Mouse (Mus musculus) subcutaneous adipose tissue, adult 2 months (tissue): ENCODE results near the gene Gpsm1. TPM values are rescaled to one million over a fixed set of nuclear protein-coding genes. Genes with fewer than 3 reads are reported as not detected.

Source experiments
- polyA plus RNA-seq: library from polyadenylated mRNA; depleted of rRNA; stranded (reverse); fragments of >200 nt; gene quantifications from 2 replicates; pipeline ENCODE4 v1.2.3, GENCODE M21; 2012; ENCODE audit warnings: low replicate concordance; rRNA removed

The Gpsm1 gene
- 16.2 and 35.7 TPM in 2 replicates for polyA plus RNA-seq

DNA sequence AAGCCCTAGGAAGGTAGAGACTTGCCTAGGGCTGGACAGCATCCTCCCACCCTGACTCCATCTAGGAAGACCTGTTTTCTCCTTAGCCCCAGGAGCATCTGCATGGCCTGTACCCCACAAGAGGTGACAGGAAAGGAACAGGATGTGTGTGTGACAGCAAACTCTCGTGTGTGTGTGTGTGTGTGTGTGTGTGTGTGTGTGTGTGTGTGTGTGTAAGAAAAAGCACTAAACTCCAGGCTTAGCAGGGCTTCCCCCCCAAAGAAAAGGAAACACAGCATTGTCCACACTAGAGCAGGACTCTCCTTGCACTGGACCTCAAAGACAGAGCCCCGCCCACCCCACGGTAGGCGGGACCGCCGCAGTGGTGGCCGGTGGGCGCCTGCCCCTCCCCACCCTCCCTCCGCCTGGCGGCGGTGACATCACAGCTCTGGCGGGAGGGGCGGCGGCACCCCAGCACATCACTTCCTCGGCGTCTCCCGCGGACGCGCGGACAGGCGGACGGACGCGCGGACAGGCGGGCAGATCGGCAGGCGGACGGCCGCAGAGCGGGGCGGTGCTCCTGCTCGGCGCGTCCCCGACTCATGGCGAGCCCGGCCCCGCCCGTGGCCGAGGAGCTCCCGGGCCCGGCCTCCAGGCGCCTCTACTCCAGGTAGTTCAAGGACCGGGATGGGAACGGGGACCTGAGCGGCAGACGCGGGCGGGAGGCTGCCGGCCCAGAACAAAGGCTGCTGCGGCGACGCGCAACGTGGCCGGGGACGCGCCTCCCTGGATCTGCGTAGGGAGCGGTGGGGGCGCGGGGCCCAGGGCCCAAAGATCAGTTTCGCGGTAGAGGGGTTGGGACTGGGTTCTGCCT, at the start of gene Gpsm1:
TSS of gene Gpsm1 (plus strand) at position 444 of the 853 bp plus-strand sequence.

DNA sequence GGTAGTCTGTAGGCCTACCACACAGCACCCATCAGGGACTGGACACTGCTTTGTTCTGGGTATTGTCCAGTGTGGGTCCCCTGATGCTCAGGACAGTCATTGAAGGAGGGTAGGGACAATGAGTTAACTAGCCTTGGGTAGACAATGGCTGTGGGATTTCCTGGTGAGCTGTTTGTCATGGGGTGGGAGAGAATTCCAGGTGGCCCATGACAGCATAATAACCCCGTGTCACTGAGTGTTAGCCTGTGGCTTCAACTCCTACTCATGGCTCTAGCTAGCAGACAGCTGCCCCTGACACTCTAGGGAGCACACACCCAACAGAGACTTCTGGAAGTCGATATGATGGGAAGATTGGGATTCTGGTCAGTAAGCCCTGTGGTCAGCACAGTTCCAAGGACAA, 20.9 kb upstream of the Gpsm1 start, which contains the start of gene Ccdc187:
TSS of gene Ccdc187 (minus strand) at position 101 of the 400 bp plus-strand sequence.

DNA sequence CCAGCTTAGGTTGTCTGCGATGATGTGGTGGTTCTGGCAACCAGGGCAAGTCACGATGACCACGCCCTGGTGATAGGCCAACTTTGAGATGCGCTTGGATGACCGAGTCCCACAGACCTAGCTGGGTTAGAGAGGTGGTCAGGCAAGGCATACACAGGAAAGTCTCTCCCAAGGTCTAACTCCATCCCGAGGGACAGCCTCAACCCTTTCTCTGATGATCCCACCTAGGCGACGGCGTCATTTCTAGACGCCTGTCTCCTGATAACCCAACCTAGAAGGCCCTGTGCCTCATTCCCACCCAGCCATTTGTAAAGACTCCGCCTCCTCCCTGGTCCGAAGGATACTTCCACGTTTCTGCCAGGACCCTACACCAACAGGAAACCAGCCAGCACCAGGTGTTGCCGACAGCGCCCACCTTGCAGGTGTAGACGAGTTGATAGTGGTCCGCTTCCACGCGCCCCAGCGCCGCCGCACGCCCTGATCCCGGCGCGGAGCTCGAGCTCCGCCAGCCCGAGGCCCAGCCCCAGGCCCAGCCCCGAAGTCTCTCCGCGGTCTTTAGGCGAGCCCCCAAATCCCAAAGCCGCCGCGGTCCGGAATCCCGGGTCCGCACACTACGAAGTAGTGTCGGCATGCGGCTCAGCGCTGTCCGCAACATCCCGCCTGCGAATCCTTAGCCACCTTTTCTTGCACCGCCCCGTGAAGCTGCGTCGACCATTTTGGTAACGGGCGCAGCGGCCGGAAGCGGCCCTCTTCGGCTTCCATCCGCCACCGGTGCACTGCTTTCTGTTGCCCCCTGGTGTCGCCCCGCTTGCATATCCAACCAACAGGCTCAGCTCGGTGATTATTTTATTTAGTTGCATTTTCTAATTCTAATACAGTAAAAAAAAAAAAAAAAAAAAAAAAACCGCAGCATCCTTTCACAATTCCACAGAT, 36.3 kb downstream of the Gpsm1 start, which contains the start of gene Dnlz:
TSS of gene Dnlz (minus strand) at position 753 of the 933 bp plus-strand sequence.

DNA sequence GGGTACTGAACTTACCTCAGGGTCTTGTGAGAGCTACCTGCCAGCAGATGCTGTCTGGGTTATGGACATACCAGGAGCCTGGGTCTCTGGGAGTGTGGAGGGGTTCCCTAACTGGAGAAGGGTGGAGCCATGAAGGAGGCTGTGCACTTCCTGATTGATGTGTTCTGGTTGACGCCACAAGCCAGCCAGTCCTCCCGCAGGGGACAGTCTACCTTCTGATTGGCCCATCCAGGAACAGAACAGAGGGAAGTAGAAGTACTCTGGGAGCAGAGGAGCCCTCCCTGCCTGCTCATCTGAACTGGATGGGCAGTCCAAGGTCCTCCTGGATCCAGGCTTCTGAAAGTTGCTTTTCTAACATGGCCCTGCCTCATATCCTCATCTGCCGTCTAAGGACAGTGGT, 45.5 kb downstream of the Gpsm1 start, which contains the start of gene Card9:
TSS of gene Card9 (minus strand) at position 147 of the 400 bp plus-strand sequence.

DNA sequence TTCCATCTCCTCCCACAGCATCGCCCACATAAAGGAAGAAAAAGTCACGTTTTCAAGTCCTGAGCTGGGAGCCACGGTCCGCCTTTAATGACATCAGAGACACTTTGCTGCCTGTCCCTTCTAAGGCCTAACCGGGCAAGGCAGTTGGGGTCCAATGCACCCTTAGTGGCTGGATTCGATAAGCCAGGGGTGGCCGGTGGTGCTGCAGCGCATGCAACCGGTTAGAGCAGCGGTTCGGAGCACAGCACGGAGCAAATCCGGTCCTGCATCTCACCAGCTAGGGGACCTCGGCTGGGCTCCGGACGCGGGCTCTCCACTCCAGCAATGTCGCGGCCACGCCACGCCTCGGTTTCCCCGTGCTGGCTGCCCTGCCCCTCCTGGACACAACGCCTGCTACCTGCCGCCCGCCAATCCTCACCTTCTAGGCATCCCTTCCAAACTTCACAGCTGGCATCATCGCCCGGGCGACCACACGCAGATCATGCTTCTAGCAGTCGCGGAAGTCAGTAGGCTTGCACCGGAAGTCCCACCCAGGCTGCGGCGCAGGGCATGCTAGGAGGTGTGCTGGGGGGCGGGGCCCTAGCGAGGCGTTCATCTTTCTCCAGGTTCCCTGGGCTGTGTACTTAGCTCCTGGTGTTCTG, 64.9 kb downstream of the Gpsm1 start, which contains the start of gene Snapc4:
TSS of gene Snapc4 (minus strand) at position 523 of the 641 bp plus-strand sequence.

DNA sequence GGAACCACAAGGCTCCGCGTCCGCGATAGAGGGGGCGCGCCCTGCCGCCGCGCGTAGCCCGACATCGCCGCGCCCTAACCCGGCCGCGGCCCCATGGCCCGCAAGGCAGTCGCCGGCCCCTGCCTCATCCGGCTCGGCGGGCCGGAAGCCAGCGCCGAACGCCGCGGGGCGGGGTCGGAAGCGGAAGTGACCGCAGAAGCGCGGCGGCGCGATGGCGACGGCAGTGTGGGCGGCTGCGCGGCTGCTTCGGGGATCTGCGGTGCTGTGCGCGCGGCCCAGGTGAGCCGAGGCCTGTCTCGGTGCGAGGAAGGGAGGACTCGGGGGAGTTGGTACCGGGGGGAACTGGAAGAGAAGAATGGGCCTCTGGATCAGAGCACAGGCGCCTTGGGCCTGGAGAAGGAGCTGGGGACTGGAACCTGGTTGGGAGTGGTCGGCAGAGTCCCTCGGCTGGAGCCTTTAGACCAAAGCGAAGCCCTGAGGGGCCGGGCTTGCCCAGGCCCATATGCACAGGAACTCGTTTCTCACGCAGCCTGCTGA, 73.9 kb downstream of the Gpsm1 start, which contains the start of the genes Entr1 and Pmpca:
TSS of gene Entr1 (minus strand) at position 163 of the 537 bp plus-strand sequence.
TSS of gene Pmpca (plus strand) at position 186 of the 537 bp plus-strand sequence.

Other genes with a start within 250 kb of the Gpsm1 start
- gene Nacc2, start 192.3 kb upstream of the Gpsm1 start, polyA plus RNA-seq = 64.0 and 90.7 TPM in 2 replicates
- not detected in 2 replicates for gene Lhx3, start 107.2 kb upstream of the Gpsm1 start, polyA plus RNA-seq
- gene Qsox2, start 78.0 kb upstream of the Gpsm1 start, polyA plus RNA-seq = 14.7 and 18.8 TPM in 2 replicates
- 0.11 and 8.5 TPM in 2 replicates for gene Ccdc187, start 21.0 kb upstream of the Gpsm1 start, polyA plus RNA-seq
- gene Dnlz, start 36.6 kb downstream of the Gpsm1 start, polyA plus RNA-seq = 29.0 and 35.4 TPM in 2 replicates
- 5.6 and 7.3 TPM in 2 replicates for gene Card9, start 45.4 kb downstream of the Gpsm1 start, polyA plus RNA-seq
- gene Snapc4, start 65.1 kb downstream of the Gpsm1 start, polyA plus RNA-seq = 27.9 and 57.8 TPM in 2 replicates
- 101 and 135 TPM in 2 replicates for gene Entr1, start 73.8 kb downstream of the Gpsm1 start, polyA plus RNA-seq
- 53.8 and 54.1 TPM in 2 replicates for gene Pmpca, start 73.8 kb downstream of the Gpsm1 start, polyA plus RNA-seq
- 24.4 and 34.8 TPM in 2 replicates for gene Inpp5e, start 93.7 kb downstream of the Gpsm1 start, polyA plus RNA-seq
- 64.2 and 91.7 TPM in 2 replicates for gene Sec16a, start 129.7 kb downstream of the Gpsm1 start, polyA plus RNA-seq
- 46.1 and 48.7 TPM in 2 replicates for gene Notch1, start 201.1 kb downstream of the Gpsm1 start, polyA plus RNA-seq